Mouse (Mus musculus) hindbrain, postnatal 0 days (tissue): ENCODE data around the gene Chga. TPM values are rescaled to one million over a fixed set of nuclear protein-coding genes. Genes with fewer than 3 reads are reported as not detected.

ENCODE experiments used
- ATAC-seq: fragments of 200-750 bp; cut with Nextera tagmentation; 2 replicates; pipeline ENCODE4 v1.8.0; 2017; ENCODE audit warnings: mild to moderate bottlenecking, moderate TSS enrichment, moderate library complexity
- DNase-seq: peaks from one replicate; pipeline ENCODE4 v3.0.0-alpha.2; 2015; ENCODE audit warnings: low spot score
- H3K27ac ChIP-seq: fragments of 300-500 bp; sonication (generic); 2 replicates; pipeline ENCODE4 v1.5.1; 2014; ENCODE audit warnings: mild to moderate bottlenecking
- H3K27me3 ChIP-seq: fragments of 300-500 bp; sonication (generic); 2 replicates; pipeline ENCODE4 v1.6.1; 2014; ENCODE audit warnings: low read length, mixed read lengths; ENCODE audit not compliant: insufficient read depth
- H3K36me3 ChIP-seq: fragments of 300-500 bp; sonication (generic); 2 replicates; pipeline ENCODE4 v1.6.1; 2014; ENCODE audit warnings: low read length, mixed read lengths; ENCODE audit not compliant: insufficient read depth
- H3K4me1 ChIP-seq: fragments of 300-500 bp; sonication (generic); 2 replicates; pipeline ENCODE4 v1.6.1; 2014; ENCODE audit warnings: antibody characterized with exemption, low read length, mixed read lengths; ENCODE audit not compliant: insufficient read depth
- H3K4me2 ChIP-seq: fragments of 300-500 bp; sonication (generic); 2 replicates; pipeline ENCODE4 v1.6.1; 2014; ENCODE audit warnings: low read depth, mild to moderate bottlenecking, low read length, moderate library complexity, mixed read lengths
- H3K4me3 ChIP-seq: fragments of 300-500 bp; sonication (generic); 2 replicates; pipeline ENCODE4 v1.5.1; 2014; ENCODE audit warnings: low read length
- H3K9ac ChIP-seq: fragments of 300-500 bp; sonication (generic); replicated peaks from 2 replicates; pipeline ENCODE4 v1.6.1; 2014; ENCODE audit warnings: mild to moderate bottlenecking, low read length, moderate library complexity, mixed read lengths
- H3K9me3 ChIP-seq: fragments of 300-500 bp; sonication (generic); 2 replicates; pipeline ENCODE4 v1.6.1; 2016; ENCODE audit warnings: low read length, mixed read lengths
- CTCF ChIP-seq: IDR thresholded peaks from 2 replicates; pipeline ENCODE4 v1.5.1; 2016; ENCODE audit warnings: antibody characterized with exemption, control low read depth, low read depth
- WGBS: fragments of 180-500 bp; shearing (Covaris S2); extraction: QIAGEN DNeasy Blood & Tissue Kit; methylation state at CpG from one replicate; pipeline ENCODE4 v1.1.7; 2014; 5-methylcytosine and 5-hydroxymethylcytosine counted together
- polyA plus RNA-seq: library from polyadenylated mRNA; unstranded; fragments of >200 nt; fragmentation: Nextera tagmentation; extraction: Ambion mirVana; gene quantifications from 2 replicates; pipeline ENCODE4 v1.2.1, GENCODE M21; 2015
- total RNA-seq: library from RNA; depleted of rRNA; stranded (reverse); fragments of >200 nt; gene quantifications from 2 replicates; pipeline ENCODE4 v1.2.3, GENCODE M21; 2014

Chga gene
- total and polyA plus RNA-seq, 2 experiments from 2014 or later = 160 to 255 TPM

DNA sequence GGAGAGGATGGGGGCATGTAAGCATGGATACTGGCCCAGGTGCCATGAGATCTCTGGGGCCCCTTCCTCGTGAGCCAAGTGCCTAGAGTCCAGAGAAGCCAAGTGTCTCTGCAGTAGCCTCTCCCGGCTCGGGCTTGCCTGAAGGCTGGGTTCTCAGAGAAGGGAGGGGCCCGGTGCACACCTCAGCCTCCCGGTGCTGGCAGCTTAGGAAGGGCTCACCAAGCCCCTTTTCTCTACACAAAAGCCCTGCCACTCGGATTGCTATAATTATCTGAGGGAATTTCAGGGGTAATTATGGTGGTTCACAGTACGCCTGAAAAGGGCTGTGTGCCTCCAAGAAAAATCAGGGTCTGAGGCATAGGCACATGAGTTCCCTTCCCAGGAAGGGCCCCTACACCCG, 47.1 kb downstream of the Chga start:
- Histone ChIP-seq H3K4me3 (no peak overlapping the region), H3K4me2 (no peak overlapping the region), H3K27me3 (no peaks in the 10 kb centered on the region), H3K36me3 (no peaks in the 10 kb centered on the region), H3K27ac (no peak overlapping the region), H3K9ac (no peak overlapping the region), H3K4me1 (peaks cover 9% of the 10 kb centered on the region; the same call in 1 of the 2 replicates), H3K9me3 (no peaks in the 10 kb centered on the region)
- DNase-seq (no peak), ATAC-seq (no peak)
- 28% methylated on average over 8 of the region's 8 CpGs for WGBS
- no peak for TF ChIP-seq CTCF

- Histone ChIP-seq H3K27ac (no peak overlapping the region), H3K4me3 (no peak overlapping the region), H3K9me3 (no peaks in the 10 kb centered on the region), H3K27me3 (no peaks in the 10 kb centered on the region), H3K4me1 (peaks cover 9% of the 10 kb centered on the region; the same call in 1 of the 2 replicates), H3K36me3 (no peaks in the 10 kb centered on the region), H3K4me2 (no peak overlapping the region), H3K9ac (no peak overlapping the region)
- no peak for TF ChIP-seq CTCF
- ATAC-seq (no peak), DNase-seq (no peak)
- 72% methylated on average over 9 of the region's 9 CpGs for WGBS
These were observed 47.7 kb downstream of the Chga start for GRCm38 (mm10) chr12:102602255-102603041.

DNA sequence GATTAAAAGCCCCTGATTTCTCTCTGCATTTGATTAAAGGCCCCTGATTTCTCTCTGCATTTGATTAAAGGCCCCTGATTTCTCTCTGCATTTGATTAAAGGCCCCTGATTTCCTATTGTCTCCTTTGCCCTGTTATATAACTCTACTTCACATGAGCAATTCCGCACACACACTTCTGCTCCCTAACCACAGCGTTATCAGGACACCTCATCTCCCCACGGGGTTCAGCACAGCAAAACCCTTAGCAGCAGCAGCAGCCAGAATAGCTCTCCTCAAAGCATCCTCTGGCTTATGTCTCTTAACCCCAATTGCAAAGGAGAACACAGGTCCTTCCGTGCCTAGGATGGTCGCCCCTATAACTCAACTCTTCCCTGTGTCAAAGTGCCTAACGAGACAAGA, 50.8 kb downstream of the Chga start:
- DNase-seq (no peak), ATAC-seq (no peak)
- Histone ChIP-seq H3K27me3 (no peaks in the 10 kb centered on the region), H3K4me3 (no peak overlapping the region), H3K36me3 (no peaks in the 10 kb centered on the region), H3K9ac (no peak overlapping the region), H3K4me1 (peaks cover 14% of the 10 kb centered on the region; the same call in 1 of the 2 replicates), H3K27ac (no peak overlapping the region), H3K4me2 (no peak overlapping the region), H3K9me3 (no peaks in the 10 kb centered on the region)
- WGBS = 87% methylated on average over 6 of the region's 6 CpGs
- TF ChIP-seq CTCF = no peak

GRCm38 (mm10) chr12:102607066-102607465, 52.3 kb downstream of the Chga start:
- no peak overlapping the region for H3K9ac ChIP-seq
- no peaks in the 10 kb centered on the region for H3K27me3 ChIP-seq
- no peak overlapping the region for H3K4me3 ChIP-seq
- H3K4me1 ChIP-seq = 0 out of 2 replicates have a peak, but pooled peaks cover 9% of the 10 kb centered on the region
- H3K36me3 ChIP-seq = no peaks in the 10 kb centered on the region
- no peak overlapping the region for H3K27ac ChIP-seq
- no peak for TF ChIP-seq CTCF
- DNase-seq (no peak), ATAC-seq (no peak)
- no peaks in the 10 kb centered on the region for H3K9me3 ChIP-seq
- WGBS = 95% methylated on average over 8 of the region's 8 CpGs
- no peak overlapping the region for H3K4me2 ChIP-seq

DNA sequence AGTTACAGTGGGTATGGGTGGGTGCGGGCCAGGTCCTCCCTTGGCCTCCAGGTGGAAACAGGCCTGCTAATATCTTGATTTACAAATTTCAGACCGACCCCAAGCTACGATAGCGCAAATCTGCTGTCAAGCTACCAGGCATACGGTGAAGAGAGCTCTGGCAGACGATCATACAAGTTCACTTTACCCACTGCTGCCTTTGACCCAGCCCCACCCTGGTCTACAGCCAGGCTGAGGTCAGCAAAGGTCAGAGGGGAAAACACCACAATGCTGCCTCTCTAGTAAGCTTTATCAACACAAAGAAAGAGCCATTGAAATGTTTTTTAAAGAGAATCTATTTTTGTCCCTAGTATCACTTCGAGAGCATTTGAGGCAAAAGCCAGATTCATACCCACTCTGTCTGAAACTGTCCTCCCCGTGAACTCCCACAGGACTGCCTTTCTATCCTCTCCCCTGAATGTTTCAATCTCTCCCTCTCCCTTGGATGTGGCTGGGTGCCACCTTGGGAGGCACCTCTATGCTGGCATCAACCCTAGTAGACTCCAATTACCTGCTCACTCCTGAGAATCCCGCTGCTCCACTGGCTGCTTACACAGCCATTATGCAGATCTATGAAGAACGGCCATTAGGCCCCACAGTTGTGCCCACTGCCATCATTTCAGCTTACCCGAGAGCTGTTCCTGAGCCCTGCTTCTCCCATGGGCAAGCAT, 53.2 kb downstream of the Chga start:
- Histone ChIP-seq H3K4me1 (peaks cover 7% of the 10 kb centered on the region), H3K27ac (no peak overlapping the region), H3K36me3 (no peaks in the 10 kb centered on the region), H3K27me3 (no peaks in the 10 kb centered on the region), H3K9me3 (no peaks in the 10 kb centered on the region), H3K4me3 (no peak overlapping the region), H3K9ac (no peak overlapping the region), H3K4me2 (no peak overlapping the region)
- ATAC-seq (no peak), DNase-seq (no peak)
- 69% methylated on average over 11 of the region's 11 CpGs for WGBS
- TF ChIP-seq CTCF = no peak

DNA sequence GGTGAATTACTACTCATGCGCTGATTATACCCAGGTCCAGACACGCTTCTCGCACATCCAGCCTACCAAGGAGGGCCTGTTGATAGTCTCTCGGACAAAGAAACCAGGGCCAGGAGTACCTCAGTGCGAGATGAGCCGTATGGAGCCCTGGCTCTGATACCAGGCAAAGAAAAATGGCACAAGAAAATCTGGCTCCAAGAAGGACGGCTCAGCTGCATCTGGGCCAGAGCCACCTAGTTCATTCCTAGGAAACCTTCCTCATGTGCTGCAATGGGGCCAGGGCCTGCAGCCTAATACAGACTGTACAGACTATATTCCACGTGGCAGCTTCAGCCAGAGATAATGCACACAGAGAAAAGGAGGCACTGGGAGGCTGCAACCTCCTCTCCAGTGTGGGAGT, 56.2 kb downstream of the Chga start:
- H3K4me3 ChIP-seq = no peak overlapping the region
- no peak for ATAC-seq
- no peak overlapping the region for H3K27ac ChIP-seq
- DNase-seq = no peak
- no peak overlapping the region for H3K9ac ChIP-seq
- TF ChIP-seq CTCF = no peak
- H3K9me3 ChIP-seq = no peaks in the 10 kb centered on the region
- no peaks in the 10 kb centered on the region for H3K27me3 ChIP-seq
- peaks cover 13% of the 10 kb centered on the region for H3K4me1 ChIP-seq
- H3K36me3 ChIP-seq = no peaks in the 10 kb centered on the region
- no peak overlapping the region for H3K4me2 ChIP-seq
- WGBS = 90% methylated on average over 8 of the region's 8 CpGs

DNA sequence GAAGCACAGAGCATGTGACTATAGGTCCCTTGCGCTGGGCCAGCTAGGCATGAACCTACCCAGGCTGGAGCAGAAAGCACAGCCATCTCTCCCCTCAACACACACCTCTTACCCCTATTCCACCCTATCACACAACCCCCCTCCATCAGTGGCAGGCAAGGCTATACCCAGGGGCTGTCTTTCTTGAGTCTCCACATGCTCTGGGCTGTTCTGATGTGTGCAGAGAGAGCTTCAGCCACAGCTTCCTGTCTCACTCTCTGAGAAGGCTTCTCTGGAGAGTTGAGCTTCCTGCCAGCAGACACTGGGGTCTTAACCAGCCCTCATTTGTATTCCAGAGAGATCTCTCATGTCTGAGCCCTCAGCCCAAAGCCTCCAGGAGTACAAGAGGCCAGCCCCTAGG, 57.7 kb downstream of the Chga start:
- H3K27ac ChIP-seq = no peak overlapping the region
- 96% methylated on average over 1 of the region's 1 CpGs for WGBS
- H3K9me3 ChIP-seq = no peaks in the 10 kb centered on the region
- no peak overlapping the region for H3K4me3 ChIP-seq
- no peak for TF ChIP-seq CTCF
- H3K36me3 ChIP-seq = no peaks in the 10 kb centered on the region
- peaks cover 13% of the 10 kb centered on the region for H3K4me1 ChIP-seq
- H3K27me3 ChIP-seq = no peaks in the 10 kb centered on the region
- no peak for DNase-seq
- H3K4me2 ChIP-seq = no peak overlapping the region
- ATAC-seq = peak; percentile 28; the same call in 1 of the 2 replicates
- H3K9ac ChIP-seq = no peak overlapping the region
